Mouse (Mus musculus): Measurements from ENCODE around the gene Slc30a7.

Slc30a7 gene

DNA sequence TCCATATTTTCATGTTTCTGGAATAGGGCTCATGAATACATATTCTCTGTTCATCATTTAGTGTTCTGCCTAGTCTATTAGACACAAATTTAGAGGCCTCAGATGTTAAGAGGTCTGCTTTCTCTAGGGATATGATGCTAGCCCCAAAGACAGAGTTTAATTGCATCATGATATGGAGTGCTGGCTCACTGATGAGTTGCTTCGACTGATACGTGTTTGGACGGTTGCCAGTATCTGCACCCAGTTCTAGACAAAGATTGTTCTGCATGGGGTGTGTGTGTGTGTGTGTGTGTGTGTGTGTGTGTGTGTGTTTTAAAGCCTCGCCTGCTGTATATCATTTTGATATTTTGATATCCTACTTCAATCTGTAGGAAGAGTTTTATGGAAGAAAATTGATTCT is 114.9 kb downstream of the Slc30a7 start:
- DNase-seq (ENCODE audit: low read depth in 1 of 2, low spot score in 2 of 2): no peak

All from monocyte, adult 2 months (primary cell).